Mouse (Mus musculus) spleen, adult 2 months (tissue): ENCODE data around the gene E130114P18Rik. TPM values are rescaled to one million over a fixed set of nuclear protein-coding genes. Genes with fewer than 3 reads are reported as not detected.

ENCODE experiments used
- DNase-seq, 2 experiments: peaks; one replicate each; pipeline versions ENCODE4 v3.0.0 to v3.0.0-alpha.2; 2012 to 2021; ENCODE audit warnings: low spot score in 2 of 2, low read depth in 1 of 2
- H3K27ac ChIP-seq: fragments of 200-500 bp; 2 replicates; pipeline ENCODE4 v1.5.1; 2012; ENCODE audit warnings: low read length, inconsistent platforms; ENCODE audit not compliant: insufficient read depth
- H3K27me3 ChIP-seq: fragments of 200-500 bp; 2 replicates; pipeline ENCODE4 v1.6.1; 2012; ENCODE audit warnings: mild to moderate bottlenecking, moderate library complexity, low read length, inconsistent platforms; ENCODE audit not compliant: control insufficient read depth, insufficient read depth
- H3K36me3 ChIP-seq: fragments of 200-500 bp; 2 replicates; pipeline ENCODE4 v1.6.1; 2012; ENCODE audit warnings: mild to moderate bottlenecking, low read length, inconsistent platforms; ENCODE audit not compliant: control insufficient read depth, insufficient read depth
- H3K4me1 ChIP-seq: fragments of 200-500 bp; 2 replicates; pipeline ENCODE4 v1.6.1; 2011; ENCODE audit warnings: inconsistent platforms; ENCODE audit not compliant: control insufficient read depth, insufficient read depth, insufficient read length
- H3K4me3 ChIP-seq: fragments of 200-500 bp; 2 replicates; pipeline ENCODE4 v1.5.1; 2011; ENCODE audit warnings: mild to moderate bottlenecking, inconsistent platforms; ENCODE audit not compliant: insufficient read depth, insufficient read length; ENCODE audit errors: extremely low read depth
- CTCF ChIP-seq: fragments of 200-500 bp; IDR thresholded peaks from 2 replicates; pipeline ENCODE4 v1.5.1; 2011; ENCODE audit warnings: mild to moderate bottlenecking, inconsistent platforms; ENCODE audit not compliant: insufficient read depth, insufficient read length, insufficient replicate concordance; ENCODE audit errors: extremely low read depth
- POLR2A ChIP-seq: fragments of 200-500 bp; IDR thresholded peaks from 2 replicates; pipeline ENCODE4 v1.6.1; 2011; ENCODE audit warnings: low read depth, low read length, inconsistent platforms
- WGBS: fragments of 180-500 bp; shearing (Covaris S2); methylation state at CpG from one replicate; pipeline ENCODE4 v1.1.7; 2018; 5-methylcytosine and 5-hydroxymethylcytosine counted together
- polyA plus RNA-seq: library from polyadenylated mRNA; depleted of rRNA; stranded (reverse); fragments of >200 nt; gene quantifications from 2 replicates; pipeline ENCODE4 v1.2.3, GENCODE M21; 2012

Gene E130114P18Rik
- polyA plus RNA-seq, 1 experiment, result not detected

- TF ChIP-seq POLR2A (no peak), CTCF (no peak)
- WGBS, result 92% methylated on average over 9 of the region's 9 CpGs
- Histone ChIP-seq H3K4me3 (no peak overlapping the region), H3K27me3 (no peaks in the 10 kb centered on the region), H3K4me1 (no peaks in the 10 kb centered on the region), H3K36me3 (no peaks in the 10 kb centered on the region), H3K27ac (no peak overlapping the region)
- no peak for DNase-seq
Measured at GRCm38 (mm10) chr4:97596348-97596747, 181.5 kb downstream of the E130114P18Rik start.

GRCm38 (mm10) chr4:97593869-97594268 is 184.0 kb downstream of the E130114P18Rik start:
- TF ChIP-seq CTCF (no peak), POLR2A (no peak)
- WGBS, result 84% methylated on average over 5 of the region's 5 CpGs

GRCm38 (mm10) chr4:97589790-97590189 is 188.1 kb downstream of the E130114P18Rik start:
- DNase-seq, result no peak
- no peak overlapping the region for H3K4me3 ChIP-seq
- no peak overlapping the region for H3K27ac ChIP-seq
- H3K4me1 ChIP-seq, result no peaks in the 10 kb centered on the region; the same call in 1 of the 2 replicates
- no peaks in the 10 kb centered on the region for H3K27me3 ChIP-seq
- TF ChIP-seq CTCF (no peak), POLR2A (no peak)
- 82% methylated on average over 1 of the region's 1 CpGs for WGBS
- H3K36me3 ChIP-seq, result no peaks in the 10 kb centered on the region

More at GRCm38 (mm10) chr4:97593869-97594268, 184.0 kb downstream of the E130114P18Rik start:
- H3K4me3 ChIP-seq, result no peak overlapping the region
- no peaks in the 10 kb centered on the region for H3K27me3 ChIP-seq
- no peaks in the 10 kb centered on the region for H3K36me3 ChIP-seq
- no peaks in the 10 kb centered on the region for H3K4me1 ChIP-seq
- H3K27ac ChIP-seq, result no peak overlapping the region
- no peak for DNase-seq

DNA sequence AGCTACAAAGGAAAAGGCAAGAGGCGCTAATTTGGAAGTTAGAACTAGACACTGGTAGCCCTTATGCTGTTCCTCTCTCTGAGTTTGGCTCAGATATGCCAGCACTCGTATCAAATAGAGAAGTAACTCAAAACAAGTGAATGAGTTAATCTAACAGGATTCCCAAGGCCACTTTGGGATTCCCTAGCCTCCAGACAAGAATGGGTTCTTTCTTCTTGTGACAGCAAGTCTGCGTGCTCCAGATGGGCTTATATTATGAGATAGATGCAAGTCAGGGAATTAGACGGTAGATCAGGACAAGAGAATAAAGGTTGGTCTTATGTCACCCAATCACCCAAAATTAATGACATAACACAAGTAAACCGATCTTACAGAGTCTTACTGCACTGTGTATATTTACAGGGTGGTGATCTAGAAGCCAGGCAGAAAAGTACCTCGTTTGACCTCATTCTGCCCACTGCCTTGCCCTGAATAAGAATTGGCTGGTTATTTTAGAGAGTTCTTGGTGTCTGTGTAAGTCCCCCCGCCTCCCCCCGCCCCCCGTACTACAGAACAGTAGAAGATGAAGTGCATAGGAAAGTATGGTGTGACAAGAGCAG is 190.4 kb downstream of the E130114P18Rik start:
- 71% methylated on average over 9 of the region's 9 CpGs for WGBS
- Histone ChIP-seq H3K27me3 (no peaks in the 10 kb centered on the region), H3K4me1 (no peaks in the 10 kb centered on the region; the same call in 1 of the 2 replicates), H3K36me3 (no peaks in the 10 kb centered on the region), H3K27ac (no peak overlapping the region), H3K4me3 (no peak overlapping the region)
- no peak for DNase-seq
- TF ChIP-seq CTCF, result no peak
- no peak for TF ChIP-seq POLR2A

DNA sequence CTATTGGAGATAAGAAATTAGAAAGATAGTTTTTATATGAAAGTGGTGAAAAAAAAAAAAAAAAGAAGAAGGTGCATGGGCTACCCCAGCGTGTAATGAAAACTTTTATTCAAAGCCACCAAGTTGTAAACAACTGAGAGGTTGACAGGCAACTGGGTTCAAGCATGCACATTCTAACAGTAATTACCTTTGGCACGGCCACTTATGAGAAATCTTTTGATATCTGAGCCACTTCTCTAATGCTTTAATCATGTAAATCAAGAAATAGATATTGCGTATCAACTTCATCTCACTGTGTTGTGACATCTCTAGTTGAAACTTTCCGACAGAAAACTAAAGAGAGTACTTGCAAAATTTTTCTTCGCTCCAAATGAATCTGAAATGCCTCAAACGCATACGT is 192.7 kb downstream of the E130114P18Rik start:
- WGBS, result 94% methylated on average over 7 of the region's 7 CpGs
- no peaks in the 10 kb centered on the region; the same call in 1 of the 2 replicates for H3K4me1 ChIP-seq
- no peak for TF ChIP-seq POLR2A
- TF ChIP-seq CTCF, result no peak
- no peak overlapping the region for H3K27ac ChIP-seq
- no peaks in the 10 kb centered on the region for H3K27me3 ChIP-seq
- H3K36me3 ChIP-seq, result no peaks in the 10 kb centered on the region
- H3K4me3 ChIP-seq, result no peak overlapping the region
- no peak for DNase-seq

GRCm38 (mm10) chr4:97584445-97585130 is 193.3 kb downstream of the E130114P18Rik start:
- Histone ChIP-seq H3K36me3 (no peaks in the 10 kb centered on the region), H3K4me3 (no peak overlapping the region), H3K27ac (no peak overlapping the region), H3K27me3 (no peaks in the 10 kb centered on the region), H3K4me1 (no peaks in the 10 kb centered on the region; the same call in 1 of the 2 replicates)
- no peak for DNase-seq
- TF ChIP-seq POLR2A (no peak), CTCF (no peak)
- WGBS, result 95% methylated on average over 9 of the region's 9 CpGs

GRCm38 (mm10) chr4:97582796-97583430 is 195.0 kb downstream of the E130114P18Rik start:
- H3K4me3 ChIP-seq, result no peak overlapping the region
- no peaks in the 10 kb centered on the region for H3K36me3 ChIP-seq
- no peak for DNase-seq
- no peaks in the 10 kb centered on the region for H3K27me3 ChIP-seq
- H3K27ac ChIP-seq, result no peak overlapping the region
- WGBS, result 92% methylated on average over 15 of the region's 15 CpGs
- TF ChIP-seq CTCF (no peak), POLR2A (no peak)
- H3K4me1 ChIP-seq, result no peaks in the 10 kb centered on the region; the same call in 1 of the 2 replicates
